Mouse (Mus musculus): ENCODE measurements around the gene Myo1b. TPM values are rescaled to one million over a fixed set of nuclear protein-coding genes. Genes with fewer than 3 reads are reported as not detected.

Myo1b gene
- polyA plus RNA-seq, 1 experiment from 2014 or later = 114 TPM

DNA sequence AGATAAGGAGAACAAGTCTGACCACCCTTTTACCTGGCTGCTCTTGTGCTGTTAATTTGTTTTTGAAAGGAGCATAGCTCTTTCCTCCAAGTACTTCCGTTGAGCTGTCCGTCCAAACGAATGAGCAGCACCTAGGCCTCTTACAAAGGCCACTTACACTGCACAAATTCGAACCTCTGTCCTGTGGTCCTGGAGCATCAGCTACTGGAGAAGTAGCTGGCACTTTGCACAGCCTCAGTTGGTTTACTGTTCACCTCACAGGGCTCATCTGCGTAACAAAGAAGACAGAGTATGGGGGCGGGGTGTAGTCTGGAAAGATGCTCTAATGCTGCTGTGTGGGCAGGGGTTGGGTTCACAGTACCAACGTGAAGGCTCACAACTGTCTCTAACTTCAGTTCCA lies 15.7 kb upstream of the Myo1b start:
- Histone ChIP-seq H3K4me1 (ENCODE audit: control insufficient read depth, insufficient read depth, low read length) (no peaks in the 10 kb centered on the region), H3K27me3 (ENCODE audit: control insufficient read depth, insufficient read depth, low read length) (no peaks in the 10 kb centered on the region), H3K4me3 (ENCODE audit: low read depth, low read length) (no peak overlapping the region), H3K27ac (replicated peaks; ENCODE audit: low read depth, low read length) (no peak overlapping the region), H3K9me3 (replicated peaks; ENCODE audit: control insufficient read depth, low read length) (no peaks in the 10 kb centered on the region), H3K4me2 (ENCODE audit: low read depth, low read length) (no peak overlapping the region), H3K9ac (replicated peaks; ENCODE audit: low read length) (no peak overlapping the region), H3K36me3 (replicated peaks; ENCODE audit: control insufficient read depth, insufficient read depth, low read depth, low read length) (no peaks in the 10 kb centered on the region)
- ATAC-seq (replicated peaks; ENCODE audit: insufficient number of reproducible peaks, low FRiP score, low TSS enrichment, low read depth) (no peak), DNase-seq (ENCODE audit: low spot score) (no peak)
- WGBS = 44% methylated on average over 7 of the region's 7 CpGs

GRCm38 (mm10) chr1:51930584-51930983 lies 14.7 kb upstream of the Myo1b start:
- 75% methylated on average over 5 of the region's 5 CpGs for WGBS
- Histone ChIP-seq H3K36me3 (replicated peaks; ENCODE audit: control insufficient read depth, insufficient read depth, low read depth, low read length) (no peaks in the 10 kb centered on the region), H3K9ac (replicated peaks; ENCODE audit: low read length) (no peak overlapping the region), H3K4me1 (ENCODE audit: control insufficient read depth, insufficient read depth, low read length) (no peaks in the 10 kb centered on the region), H3K4me2 (ENCODE audit: low read depth, low read length) (no peak overlapping the region), H3K27me3 (ENCODE audit: control insufficient read depth, insufficient read depth, low read length) (no peaks in the 10 kb centered on the region), H3K9me3 (replicated peaks; ENCODE audit: control insufficient read depth, low read length) (no peaks in the 10 kb centered on the region), H3K27ac (replicated peaks; ENCODE audit: low read depth, low read length) (no peak overlapping the region), H3K4me3 (ENCODE audit: low read depth, low read length) (no peak overlapping the region)
- ATAC-seq (replicated peaks; ENCODE audit: insufficient number of reproducible peaks, low FRiP score, low TSS enrichment, low read depth) (no peak), DNase-seq (ENCODE audit: low spot score) (no peak)

DNA sequence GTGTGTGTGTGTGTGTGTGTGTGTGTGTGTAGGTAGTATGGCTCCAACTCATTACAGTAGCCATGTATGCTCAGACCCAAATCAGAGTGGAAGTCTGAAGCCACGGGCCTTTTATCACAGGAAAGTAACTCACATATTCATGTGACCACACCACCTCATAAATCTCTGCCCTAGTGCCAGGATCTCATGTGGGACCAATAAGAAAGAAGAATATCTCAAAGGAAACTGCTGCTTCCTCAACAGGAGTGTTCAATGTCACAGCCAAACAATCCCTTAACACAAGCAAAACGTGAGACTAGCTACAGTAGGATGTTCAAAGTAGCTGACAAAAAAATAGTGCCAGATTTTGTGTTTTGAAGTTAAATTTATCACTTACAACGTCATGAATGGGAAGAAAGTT lies 13.7 kb upstream of the Myo1b start:
- Histone ChIP-seq H3K9me3 (replicated peaks; ENCODE audit: control insufficient read depth, low read length) (no peaks in the 10 kb centered on the region), H3K4me3 (ENCODE audit: low read depth, low read length) (no peak overlapping the region), H3K4me1 (ENCODE audit: control insufficient read depth, insufficient read depth, low read length) (no peaks in the 10 kb centered on the region), H3K4me2 (ENCODE audit: low read depth, low read length) (no peak overlapping the region), H3K27ac (replicated peaks; ENCODE audit: low read depth, low read length) (no peak overlapping the region), H3K36me3 (replicated peaks; ENCODE audit: control insufficient read depth, insufficient read depth, low read depth, low read length) (no peaks in the 10 kb centered on the region), H3K9ac (replicated peaks; ENCODE audit: low read length) (no peak overlapping the region), H3K27me3 (ENCODE audit: control insufficient read depth, insufficient read depth, low read length) (no peaks in the 10 kb centered on the region)
- ATAC-seq (replicated peaks; ENCODE audit: insufficient number of reproducible peaks, low FRiP score, low TSS enrichment, low read depth) (no peak), DNase-seq (ENCODE audit: low spot score) (no peak)
- WGBS = 76% methylated on average over 3 of the region's 3 CpGs

DNA sequence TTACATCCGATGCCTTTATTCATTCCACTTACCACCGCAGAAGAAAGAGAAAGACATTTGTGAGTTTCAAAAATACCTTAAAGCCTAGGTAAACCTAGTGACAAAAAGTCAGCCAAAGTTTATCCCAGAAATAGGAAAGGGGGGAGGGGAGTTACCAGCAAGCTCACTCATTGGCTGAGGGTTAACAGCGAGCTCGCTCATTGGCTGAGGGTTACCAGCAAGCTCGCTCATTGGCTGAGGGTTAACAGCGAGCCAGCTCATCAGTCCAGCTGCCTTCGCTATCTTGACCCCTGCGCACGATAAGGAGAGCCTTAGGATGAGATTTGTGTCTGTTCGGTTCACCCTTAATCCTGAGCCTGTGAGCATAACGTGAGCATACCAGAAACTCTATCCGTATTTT lies 6.9 kb upstream of the Myo1b start:
- ATAC-seq (replicated peaks; ENCODE audit: insufficient number of reproducible peaks, low FRiP score, low TSS enrichment, low read depth) = peak; percentile 79

DNA sequence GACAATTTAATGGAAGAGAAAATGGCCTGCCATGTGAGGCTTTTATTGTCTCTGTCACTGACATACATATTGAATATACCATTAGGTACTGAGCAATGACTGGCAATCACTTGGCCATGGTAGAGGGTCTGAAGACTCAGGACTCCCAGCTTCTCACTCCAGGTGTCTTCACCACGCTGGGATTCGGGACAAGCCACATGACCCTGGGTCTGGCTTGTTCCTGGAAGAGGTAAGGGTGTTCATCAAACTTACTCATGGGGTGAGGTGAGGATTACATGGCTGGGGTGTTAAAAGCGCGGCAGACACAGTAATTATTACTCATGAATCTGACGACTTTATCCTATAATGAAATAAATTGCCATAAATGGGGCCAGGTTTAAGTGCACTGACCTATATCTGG lies 405 bp upstream of the Myo1b start:
- 45% methylated on average over 5 of the region's 5 CpGs for WGBS
- Histone ChIP-seq H3K9ac (replicated peaks; ENCODE audit: low read length) (no peak overlapping the region; the same call in 1 of the 2 replicates), H3K4me3 (ENCODE audit: low read depth, low read length) (peak overlapping the region; percentile 94), H3K4me2 (ENCODE audit: low read depth, low read length) (peak overlapping the region; percentile 66), H3K36me3 (replicated peaks; ENCODE audit: control insufficient read depth, insufficient read depth, low read depth, low read length) (no peaks in the 10 kb centered on the region), H3K27ac (replicated peaks; ENCODE audit: low read depth, low read length) (no peak overlapping the region), H3K27me3 (ENCODE audit: control insufficient read depth, insufficient read depth, low read length) (no peaks in the 10 kb centered on the region), H3K9me3 (replicated peaks; ENCODE audit: control insufficient read depth, low read length) (no peaks in the 10 kb centered on the region), H3K4me1 (ENCODE audit: control insufficient read depth, insufficient read depth, low read length) (no peaks in the 10 kb centered on the region; the same call in 1 of the 2 replicates)
- no peak; the same call in 1 of the 2 replicates for ATAC-seq (replicated peaks; ENCODE audit: insufficient number of reproducible peaks, low FRiP score, low TSS enrichment, low read depth)
- no peak for DNase-seq (ENCODE audit: low spot score)

More for the DNA sequence above, 6.9 kb upstream of the Myo1b start:
- no peaks in the 10 kb centered on the region for H3K9me3 ChIP-seq (replicated peaks; ENCODE audit: control insufficient read depth, low read length)
- H3K4me2 ChIP-seq (ENCODE audit: low read depth, low read length) = no peak overlapping the region
- WGBS = 14% methylated on average over 12 of the region's 12 CpGs
- no peaks in the 10 kb centered on the region for H3K36me3 ChIP-seq (replicated peaks; ENCODE audit: control insufficient read depth, insufficient read depth, low read depth, low read length)
- H3K27ac ChIP-seq (replicated peaks; ENCODE audit: low read depth, low read length) = no peak overlapping the region
- H3K4me3 ChIP-seq (ENCODE audit: low read depth, low read length) = no peak overlapping the region
- no peak overlapping the region for H3K9ac ChIP-seq (replicated peaks; ENCODE audit: low read length)
- H3K27me3 ChIP-seq (ENCODE audit: control insufficient read depth, insufficient read depth, low read length) = no peaks in the 10 kb centered on the region
- H3K4me1 ChIP-seq (ENCODE audit: control insufficient read depth, insufficient read depth, low read length) = no peaks in the 10 kb centered on the region
- DNase-seq (ENCODE audit: low spot score) = peak; percentile 71

DNA sequence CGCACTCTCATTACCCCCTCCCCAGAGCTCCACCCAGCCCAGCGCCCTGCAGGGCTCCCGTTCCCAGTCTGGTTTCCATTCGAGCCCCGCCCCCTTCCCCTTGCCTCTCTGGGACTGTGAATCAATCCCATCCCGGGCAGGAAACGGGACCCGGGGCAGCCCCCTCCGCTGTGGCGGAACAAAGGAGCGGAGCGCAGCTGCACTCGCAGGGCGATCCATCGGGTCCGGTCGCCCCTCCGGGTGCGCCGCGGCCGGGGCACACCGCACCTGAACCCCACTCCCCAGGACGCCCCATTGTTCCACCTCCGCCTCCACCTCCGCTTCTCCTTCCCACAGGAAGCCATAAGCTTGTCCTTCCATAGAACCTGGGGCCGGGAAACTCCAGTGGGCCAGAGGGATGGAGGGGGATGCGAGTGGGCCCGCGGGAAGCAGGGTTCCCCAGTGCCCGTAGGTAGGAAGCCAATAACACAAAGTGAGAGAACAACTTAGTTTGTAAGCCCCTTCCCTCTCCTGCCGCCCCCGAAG lies 758 bp downstream of the Myo1b start:
- DNase-seq (ENCODE audit: low spot score) = peak; percentile 94
- WGBS = under 1% methylated on average over 33 of the region's 33 CpGs
- peak overlapping the region; percentile 94 for H3K4me3 ChIP-seq (ENCODE audit: low read depth, low read length)
- peak overlapping the region; percentile 97 for H3K27ac ChIP-seq (replicated peaks; ENCODE audit: low read depth, low read length)
- H3K4me1 ChIP-seq (ENCODE audit: control insufficient read depth, insufficient read depth, low read length) = no peaks in the 10 kb centered on the region; the same call in 1 of the 2 replicates
- peak; percentile 97 for ATAC-seq (replicated peaks; ENCODE audit: insufficient number of reproducible peaks, low FRiP score, low TSS enrichment, low read depth)
- no peaks in the 10 kb centered on the region for H3K36me3 ChIP-seq (replicated peaks; ENCODE audit: control insufficient read depth, insufficient read depth, low read depth, low read length)
- peak overlapping the region; percentile 99 for H3K9ac ChIP-seq (replicated peaks; ENCODE audit: low read length)
- no peaks in the 10 kb centered on the region for H3K27me3 ChIP-seq (ENCODE audit: control insufficient read depth, insufficient read depth, low read length)
- no peaks in the 10 kb centered on the region for H3K9me3 ChIP-seq (replicated peaks; ENCODE audit: control insufficient read depth, low read length)
- H3K4me2 ChIP-seq (ENCODE audit: low read depth, low read length) = peak overlapping the region; percentile 66

- Histone ChIP-seq H3K27ac (replicated peaks; ENCODE audit: low read depth, low read length) (no peak overlapping the region), H3K9ac (replicated peaks; ENCODE audit: low read length) (no peak overlapping the region), H3K27me3 (ENCODE audit: control insufficient read depth, insufficient read depth, low read length) (no peaks in the 10 kb centered on the region), H3K36me3 (replicated peaks; ENCODE audit: control insufficient read depth, insufficient read depth, low read depth, low read length) (no peaks in the 10 kb centered on the region), H3K4me2 (ENCODE audit: low read depth, low read length) (peak overlapping the region; percentile 29), H3K4me3 (ENCODE audit: low read depth, low read length) (no peak overlapping the region), H3K4me1 (ENCODE audit: control insufficient read depth, insufficient read depth, low read length) (no peaks in the 10 kb centered on the region; the same call in 1 of the 2 replicates), H3K9me3 (replicated peaks; ENCODE audit: control insufficient read depth, low read length) (no peaks in the 10 kb centered on the region)
- ATAC-seq (replicated peaks; ENCODE audit: insufficient number of reproducible peaks, low FRiP score, low TSS enrichment, low read depth) (no peak), DNase-seq (ENCODE audit: low spot score) (no peak)
- WGBS = 72% methylated on average over 3 of the region's 3 CpGs
These were observed 1.8 kb downstream of the Myo1b start for GRCm38 (mm10) chr1:51914095-51914494.

DNA sequence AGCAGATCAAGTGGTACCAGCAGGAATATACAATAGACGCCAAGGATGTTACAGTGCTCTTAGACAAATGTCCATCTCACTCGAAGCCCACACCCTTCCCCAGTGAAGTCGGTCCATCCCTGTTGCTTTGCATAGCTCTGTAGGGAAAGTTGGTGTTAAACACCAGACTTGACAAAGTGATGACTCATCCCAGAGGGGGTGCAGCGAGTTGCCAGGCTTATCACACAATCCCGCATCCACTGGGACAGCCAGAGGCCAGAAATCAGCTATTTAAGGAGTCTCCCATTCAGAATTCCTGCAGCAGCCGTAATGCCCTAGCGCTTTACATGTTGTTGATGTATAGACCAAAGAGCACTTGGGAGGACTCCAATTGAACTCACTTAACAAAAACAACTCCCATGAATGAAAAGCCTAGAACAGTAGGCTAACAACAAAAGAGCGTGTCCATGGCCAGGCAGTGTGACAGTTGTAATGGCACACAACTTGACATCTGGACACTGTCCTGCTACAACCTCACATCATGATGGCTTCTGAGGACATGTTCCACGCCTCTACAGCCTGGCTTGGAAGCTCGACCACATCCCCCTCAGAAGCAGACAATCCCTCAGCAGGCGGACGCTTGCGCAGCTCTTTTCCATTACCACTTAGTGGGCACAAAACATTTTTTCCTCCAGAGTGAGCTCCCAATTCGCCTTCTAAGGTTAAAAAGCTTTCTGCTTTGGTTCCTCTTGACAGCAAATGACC lies 2.6 kb downstream of the Myo1b start:
- no peak overlapping the region for H3K27ac ChIP-seq (replicated peaks; ENCODE audit: low read depth, low read length)
- WGBS = 82% methylated on average over 14 of the region's 14 CpGs

More for the DNA sequence above, 2.6 kb downstream of the Myo1b start:
- DNase-seq (ENCODE audit: low spot score) = no peak
- H3K4me2 ChIP-seq (ENCODE audit: low read depth, low read length) = no peak overlapping the region
- ATAC-seq (replicated peaks; ENCODE audit: insufficient number of reproducible peaks, low FRiP score, low TSS enrichment, low read depth) = no peak
- no peak overlapping the region for H3K4me3 ChIP-seq (ENCODE audit: low read depth, low read length)
- no peaks in the 10 kb centered on the region for H3K9me3 ChIP-seq (replicated peaks; ENCODE audit: control insufficient read depth, low read length)
- H3K9ac ChIP-seq (replicated peaks; ENCODE audit: low read length) = no peak overlapping the region
- no peaks in the 10 kb centered on the region; the same call in 1 of the 2 replicates for H3K4me1 ChIP-seq (ENCODE audit: control insufficient read depth, insufficient read depth, low read length)
- no peaks in the 10 kb centered on the region for H3K27me3 ChIP-seq (ENCODE audit: control insufficient read depth, insufficient read depth, low read length)
- H3K36me3 ChIP-seq (replicated peaks; ENCODE audit: control insufficient read depth, insufficient read depth, low read depth, low read length) = no peaks in the 10 kb centered on the region

Data from embryonic facial prominence, embryonic 11.5 days (tissue).